Mouse (Mus musculus): ENCODE measurements around the gene Dolk.

GRCm38 (mm10) chr2:30335324-30335723, 49.2 kb upstream of the Dolk start:
- TF ChIP-seq CTCF (conservative IDR thresholded peaks at IDR 0.05; ENCODE audit: low read length): no peak
- TF ChIP-seq POU5F1 (IDR thresholded peaks at IDR 0.05; ENCODE audit: borderline replicate concordance, low read length): peak; percentile 42; the same call in 1 of the 2 replicates
